Mouse (Mus musculus): ENCODE results near the gene Adam23.

- TF ChIP-seq CTCF (IDR thresholded peaks at IDR 0.05; ENCODE audit: insufficient read depth, low read length) (no peak), POLR2A (IDR thresholded peaks at IDR 0.05; ENCODE audit: borderline replicate concordance, extremely low read depth, low read depth, low read length) (no peak)
Measured at GRCm38 (mm10) chr1:63508801-63509200, 63.1 kb downstream of the Adam23 start.
